Mouse (Mus musculus): ENCODE results near the gene Setd5. TPM values are rescaled to one million over a fixed set of nuclear protein-coding genes. Genes with fewer than 3 reads are reported as not detected.

Setd5 gene
- total RNA-seq, 1 experiment = 79.4 TPM

DNA sequence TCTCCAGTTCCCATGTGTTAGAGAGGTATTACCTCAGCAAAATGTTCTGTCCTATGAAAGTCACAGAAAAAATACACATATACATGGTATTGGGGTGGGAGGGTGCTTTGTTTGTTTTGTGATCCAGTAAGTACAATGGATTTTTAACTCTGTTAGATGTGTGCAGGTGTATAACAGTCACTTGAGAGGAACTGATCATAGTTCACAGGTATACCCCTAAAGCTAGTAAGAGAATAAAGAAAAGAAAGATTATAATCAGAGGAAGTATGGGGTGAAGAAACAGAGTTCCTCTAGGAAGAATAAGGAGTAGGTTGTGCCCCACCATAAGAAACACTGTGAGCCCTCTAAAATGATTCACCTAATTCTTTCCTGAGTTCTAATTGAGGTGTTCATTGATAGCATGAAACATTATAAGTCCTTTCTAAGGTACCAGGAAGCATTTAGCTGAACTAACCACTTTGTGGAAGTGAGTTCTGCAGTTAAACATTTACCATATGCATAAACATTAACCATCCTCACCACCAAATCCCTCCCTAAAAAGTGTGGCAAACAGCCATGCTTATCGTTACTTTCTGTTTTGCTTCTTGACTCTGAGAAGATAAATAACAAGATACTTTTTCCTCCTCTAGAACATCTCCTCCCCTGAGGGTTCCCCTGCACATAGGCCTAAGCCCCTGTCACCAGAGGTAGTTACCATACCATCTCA is 64.4 kb downstream of the Setd5 start:
- in situ Hi-C loops (cut with MboI; ENCODE audit: low sequenced_read_pairs in 2 of 2, unreplicated experiment in 2 of 2) = no loop called here
- peaks cover 17% of the 10 kb centered on the region for H3K36me3 ChIP-seq (ENCODE audit: control insufficient read depth, insufficient read depth, low read length, poor library complexity, severe bottlenecking)

DNA sequence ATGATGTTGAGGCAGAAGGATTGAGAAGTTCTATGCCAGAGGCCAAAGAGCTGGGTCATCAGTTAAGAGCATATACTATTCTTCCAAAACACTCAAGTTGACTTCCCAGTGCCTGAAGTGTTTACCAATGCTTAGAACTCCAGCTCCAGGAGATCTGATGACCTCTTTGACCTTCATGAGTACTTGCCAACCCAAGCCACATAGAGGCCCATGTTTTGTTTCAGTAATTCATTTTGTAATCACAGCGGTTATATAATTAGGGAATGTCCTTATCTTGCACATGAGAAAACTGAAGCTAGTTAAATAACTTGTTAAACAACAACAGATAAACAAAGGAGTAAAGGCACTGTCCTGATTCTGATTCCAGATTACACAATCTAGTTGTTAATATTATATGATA is 67.6 kb downstream of the Setd5 start:
- H3K27ac ChIP-seq (ENCODE audit: insufficient read depth, low read depth, low read length, poor library complexity, severe bottlenecking) = no peak overlapping the region
- in situ Hi-C loops (cut with MboI; ENCODE audit: low sequenced_read_pairs in 2 of 2, unreplicated experiment in 2 of 2) = loop anchor here in 1 of 2 experiments (5.0 kb wide), 1 partner anchor 32 kb away; no protein-coding TSS in a partner anchor
- H3K4me1 ChIP-seq (ENCODE audit: control insufficient read depth in 2 of 2, insufficient read depth in 2 of 2, low read length in 2 of 2, poor library complexity in 1 of 2) = no peaks in the 10 kb centered on the region
- H3K4me3 ChIP-seq (ENCODE audit: insufficient read depth in 1 of 2, low read depth in 1 of 2, low read length in 2 of 2, poor library complexity in 1 of 2, severe bottlenecking in 1 of 2) = no peak overlapping the region
- no peak for DNase-seq (ENCODE audit: low read depth, low spot score)
- no peak overlapping the region for H3K9ac ChIP-seq (ENCODE audit: insufficient read depth, low read depth, low read length, poor library complexity, severe bottlenecking)
- no peaks in the 10 kb centered on the region for H3K9me3 ChIP-seq (ENCODE audit: control insufficient read depth, insufficient read depth, low read depth, low read length)
- peaks cover 24% of the 10 kb centered on the region for H3K36me3 ChIP-seq (ENCODE audit: control insufficient read depth, insufficient read depth, low read length, poor library complexity, severe bottlenecking)
- TF ChIP-seq ZNF384 (IDR thresholded peaks at IDR 0.05; ENCODE audit: low read depth, low read length) (no peak), MAFK (IDR thresholded peaks at IDR 0.05; ENCODE audit: insufficient read depth, low read depth, low read length) (no peak), CHD2 (IDR thresholded peaks at IDR 0.05; ENCODE audit: low read depth, low read length) (no peak), ZC3H11A (IDR thresholded peaks at IDR 0.05; ENCODE audit: borderline replicate concordance, low read depth, low read length) (no peak), HCFC1 (IDR thresholded peaks at IDR 0.05; ENCODE audit: borderline replicate concordance, insufficient read depth, low read length) (no peak)

More for the DNA sequence above, 64.4 kb downstream of the Setd5 start:
- Histone ChIP-seq H3K4me3 (ENCODE audit: insufficient read depth in 1 of 2, low read depth in 1 of 2, low read length in 2 of 2, poor library complexity in 1 of 2, severe bottlenecking in 1 of 2) (no peak overlapping the region), H3K27ac (ENCODE audit: insufficient read depth, low read depth, low read length, poor library complexity, severe bottlenecking) (no peak overlapping the region), H3K9me3 (ENCODE audit: control insufficient read depth, insufficient read depth, low read depth, low read length) (no peaks in the 10 kb centered on the region), H3K9ac (ENCODE audit: insufficient read depth, low read depth, low read length, poor library complexity, severe bottlenecking) (no peak overlapping the region), H3K4me1 (ENCODE audit: control insufficient read depth in 2 of 2, insufficient read depth in 2 of 2, low read length in 2 of 2, poor library complexity in 1 of 2) (no peaks in the 10 kb centered on the region)
- TF ChIP-seq ZC3H11A (IDR thresholded peaks at IDR 0.05; ENCODE audit: borderline replicate concordance, low read depth, low read length) (no peak), HCFC1 (IDR thresholded peaks at IDR 0.05; ENCODE audit: borderline replicate concordance, insufficient read depth, low read length) (no peak), ZNF384 (IDR thresholded peaks at IDR 0.05; ENCODE audit: low read depth, low read length) (no peak), MAFK (IDR thresholded peaks at IDR 0.05; ENCODE audit: insufficient read depth, low read depth, low read length) (no peak), CHD2 (IDR thresholded peaks at IDR 0.05; ENCODE audit: low read depth, low read length) (no peak)
- DNase-seq (ENCODE audit: low read depth, low spot score) = no peak

- Histone ChIP-seq H3K9ac (ENCODE audit: insufficient read depth, low read depth, low read length, poor library complexity, severe bottlenecking) (no peak overlapping the region), H3K27ac (ENCODE audit: insufficient read depth, low read depth, low read length, poor library complexity, severe bottlenecking) (no peak overlapping the region), H3K4me1 (ENCODE audit: control insufficient read depth in 2 of 2, insufficient read depth in 2 of 2, low read length in 2 of 2, poor library complexity in 1 of 2) (no peaks in the 10 kb centered on the region), H3K9me3 (ENCODE audit: control insufficient read depth, insufficient read depth, low read depth, low read length) (no peaks in the 10 kb centered on the region), H3K36me3 (ENCODE audit: control insufficient read depth, insufficient read depth, low read length, poor library complexity, severe bottlenecking) (peaks cover 27% of the 10 kb centered on the region), H3K4me3 (ENCODE audit: insufficient read depth in 1 of 2, low read depth in 1 of 2, low read length in 2 of 2, poor library complexity in 1 of 2, severe bottlenecking in 1 of 2) (no peak overlapping the region)
- in situ Hi-C loops (cut with MboI; ENCODE audit: low sequenced_read_pairs in 2 of 2, unreplicated experiment in 2 of 2) = loop anchor here in 1 of 2 experiments (5.0 kb wide), 1 partner anchor 33 kb away; no protein-coding TSS in a partner anchor
- DNase-seq (ENCODE audit: low read depth, low spot score) = no peak
- no peak for TF ChIP-seq CHD2 (IDR thresholded peaks at IDR 0.05; ENCODE audit: low read depth, low read length)
- no peak for TF ChIP-seq HCFC1 (IDR thresholded peaks at IDR 0.05; ENCODE audit: borderline replicate concordance, insufficient read depth, low read length)
- TF ChIP-seq ZNF384 (IDR thresholded peaks at IDR 0.05; ENCODE audit: low read depth, low read length) = no peak
- TF ChIP-seq ZC3H11A (IDR thresholded peaks at IDR 0.05; ENCODE audit: borderline replicate concordance, low read depth, low read length) = no peak
- no peak for TF ChIP-seq MAFK (IDR thresholded peaks at IDR 0.05; ENCODE audit: insufficient read depth, low read depth, low read length)
These were observed 68.1 kb downstream of the Setd5 start for GRCm38 (mm10) chr6:113145249-113145648.

GRCm38 (mm10) chr6:113154071-113154470 is 76.9 kb downstream of the Setd5 start:
- Histone ChIP-seq H3K36me3 (ENCODE audit: control insufficient read depth, insufficient read depth, low read length, poor library complexity, severe bottlenecking) (peaks cover 42% of the 10 kb centered on the region), H3K9me3 (ENCODE audit: control insufficient read depth, insufficient read depth, low read depth, low read length) (no peaks in the 10 kb centered on the region), H3K9ac (ENCODE audit: insufficient read depth, low read depth, low read length, poor library complexity, severe bottlenecking) (no peak overlapping the region), H3K4me3 (ENCODE audit: insufficient read depth in 1 of 2, low read depth in 1 of 2, low read length in 2 of 2, poor library complexity in 1 of 2, severe bottlenecking in 1 of 2) (no peak overlapping the region), H3K27ac (ENCODE audit: insufficient read depth, low read depth, low read length, poor library complexity, severe bottlenecking) (no peak overlapping the region), H3K4me1 (ENCODE audit: control insufficient read depth in 2 of 2, insufficient read depth in 2 of 2, low read length in 2 of 2, poor library complexity in 1 of 2) (peaks cover 0 to 8% of the 10 kb centered on the region in 2 experiments; a peak in 1 of 4 replicates)
- in situ Hi-C loops (cut with MboI; ENCODE audit: low sequenced_read_pairs in 2 of 2, unreplicated experiment in 2 of 2) = no loop called here
- no peak for TF ChIP-seq CHD2 (IDR thresholded peaks at IDR 0.05; ENCODE audit: low read depth, low read length)
- TF ChIP-seq HCFC1 (IDR thresholded peaks at IDR 0.05; ENCODE audit: borderline replicate concordance, insufficient read depth, low read length) = no peak
- no peak for TF ChIP-seq ZNF384 (IDR thresholded peaks at IDR 0.05; ENCODE audit: low read depth, low read length)
- TF ChIP-seq ZC3H11A (IDR thresholded peaks at IDR 0.05; ENCODE audit: borderline replicate concordance, low read depth, low read length) = no peak
- no peak for TF ChIP-seq MAFK (IDR thresholded peaks at IDR 0.05; ENCODE audit: insufficient read depth, low read depth, low read length)
- no peak for DNase-seq (ENCODE audit: low read depth, low spot score)

Measured in ES-E14 (cell line).